Mouse (Mus musculus) embryonic facial prominence, embryonic 13.5 days (tissue): ENCODE data around the gene Fate1. TPM values are rescaled to one million over a fixed set of nuclear protein-coding genes. Genes with fewer than 3 reads are reported as not detected.

ENCODE experiments used
- ATAC-seq: fragments of 200-750 bp; cut with Nextera tagmentation; 2 replicates; pipeline ENCODE4 v1.8.0; 2017; ENCODE audit warnings: low read depth; ENCODE audit not compliant: insufficient number of reproducible peaks, insufficient read depth, low FRiP score, low TSS enrichment
- H3K27ac ChIP-seq: fragments of 300-500 bp; sonication (generic); 2 replicates; pipeline ENCODE4 v1.5.1; 2015; ENCODE audit warnings: moderate library complexity, mild to moderate bottlenecking, inconsistent platforms
- H3K27me3 ChIP-seq: fragments of 300-500 bp; sonication (generic); 2 replicates; pipeline ENCODE4 v1.6.1; 2015; ENCODE audit warnings: mild to moderate bottlenecking, inconsistent platforms
- H3K36me3 ChIP-seq: fragments of 300-500 bp; sonication (generic); 2 replicates; pipeline ENCODE4 v1.6.1; 2015; ENCODE audit warnings: mild to moderate bottlenecking, inconsistent platforms
- H3K4me1 ChIP-seq: fragments of 300-500 bp; sonication (generic); 2 replicates; pipeline ENCODE4 v1.6.1; 2015; ENCODE audit warnings: inconsistent platforms
- H3K4me2 ChIP-seq: fragments of 300-500 bp; sonication (generic); 2 replicates; pipeline ENCODE4 v1.6.1; 2015; ENCODE audit warnings: moderate library complexity, mild to moderate bottlenecking, inconsistent platforms
- H3K4me3 ChIP-seq: fragments of 300-500 bp; sonication (generic); 2 replicates; pipeline ENCODE4 v1.5.1; 2015; ENCODE audit warnings: mild to moderate bottlenecking, inconsistent platforms
- H3K9ac ChIP-seq: fragments of 300-500 bp; sonication (generic); 2 replicates; pipeline ENCODE4 v1.6.1; 2015; ENCODE audit warnings: mild to moderate bottlenecking, inconsistent platforms
- H3K9me3 ChIP-seq: fragments of 300-500 bp; sonication (generic); 2 replicates; pipeline ENCODE4 v1.6.1; 2016; ENCODE audit warnings: inconsistent platforms
- WGBS: fragments of 180-500 bp; shearing (Covaris S2); methylation state at CpG from one replicate; pipeline ENCODE4 v1.1.7; 2015; ENCODE audit warnings: mixed read lengths; 5-methylcytosine and 5-hydroxymethylcytosine counted together
- polyA plus RNA-seq: library from polyadenylated mRNA; unstranded; fragments of >200 nt; fragmentation: Nextera tagmentation; extraction: Ambion mirVana; gene quantifications from 2 replicates; pipeline ENCODE4 v1.2.1, GENCODE M21; 2015

Gene Fate1
- polyA plus RNA-seq, 1 experiment from 2014 or later: not detected

DNA sequence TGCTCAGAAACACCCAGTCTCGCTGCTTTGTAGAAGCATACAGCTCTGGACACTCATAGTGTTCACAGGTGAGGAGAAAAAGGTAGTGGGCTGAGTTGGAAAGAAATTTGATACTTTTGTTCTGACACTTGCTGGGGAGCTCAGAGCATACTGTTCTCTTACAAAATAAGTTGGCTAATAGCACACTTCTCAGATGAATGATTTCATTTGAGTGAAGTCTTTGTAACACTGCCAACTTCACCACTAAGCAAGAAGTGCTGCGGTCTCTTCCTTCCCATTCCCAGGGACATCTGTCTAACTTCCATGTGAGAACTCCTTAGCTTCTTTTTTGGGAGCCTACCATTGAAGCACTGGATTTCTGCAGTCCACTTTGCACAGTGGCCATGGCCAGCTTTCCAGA, 10.4 kb downstream of the Fate1 start:
- Histone ChIP-seq H3K36me3 (no peaks in the 10 kb centered on the region), H3K9me3 (no peaks in the 10 kb centered on the region), H3K4me3 (no peak overlapping the region), H3K27ac (no peak overlapping the region), H3K4me2 (no peak overlapping the region), H3K9ac (no peak overlapping the region), H3K27me3 (no peaks in the 10 kb centered on the region; the same call in 1 of the 2 replicates), H3K4me1 (no peaks in the 10 kb centered on the region)
- no peak for ATAC-seq
- 74% methylated on average over 2 of the region's 2 CpGs for WGBS

DNA sequence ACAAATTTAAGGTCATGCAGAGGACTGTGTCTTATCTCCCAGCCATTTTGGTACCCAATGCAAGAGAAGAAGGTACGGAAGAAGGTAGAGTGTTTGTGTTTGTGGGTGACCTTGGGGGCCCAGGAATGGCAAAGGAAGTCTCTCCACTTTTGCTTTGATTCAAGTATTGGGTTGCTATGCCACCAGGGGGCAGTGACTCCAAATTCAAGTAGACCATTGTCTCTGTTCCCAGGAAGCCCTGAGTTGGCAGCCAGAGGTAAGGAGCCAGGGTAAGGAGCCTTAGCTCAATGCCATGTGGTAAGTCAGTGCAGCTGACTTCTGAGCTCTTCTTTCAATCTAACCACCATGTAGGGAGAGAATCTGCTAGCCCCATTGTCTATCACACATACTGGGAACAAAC, 11.0 kb downstream of the Fate1 start:
- H3K27ac ChIP-seq: no peak overlapping the region
- no peak for ATAC-seq

DNA sequence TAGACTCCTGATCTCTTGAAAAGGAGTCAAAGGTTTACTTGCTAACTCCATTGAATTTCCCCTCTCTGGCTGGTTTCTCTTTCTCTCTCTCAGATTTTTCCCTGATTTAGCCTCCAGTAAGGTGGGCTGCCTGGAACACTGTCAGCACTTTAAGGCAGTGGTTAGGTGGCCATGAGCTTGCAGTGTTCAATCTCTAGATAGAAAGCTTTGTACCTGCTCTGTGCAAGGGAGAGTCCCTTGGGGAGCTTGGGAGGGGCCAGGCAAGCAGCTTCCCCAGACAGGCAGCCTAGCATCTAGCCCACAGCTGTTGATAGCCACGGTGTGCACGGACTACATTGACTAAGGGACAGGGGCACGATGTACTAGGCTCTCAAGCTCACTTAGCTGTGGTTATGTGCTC, 18.8 kb downstream of the Fate1 start, which contains the start of gene Cnga2:
Gene Cnga2, plus strand, starts transcription at position 301 of the 400 bp plus-strand sequence.
- no peak for ATAC-seq
- Histone ChIP-seq H3K4me1 (no peaks in the 10 kb centered on the region), H3K27ac (no peak within 1 kb of the TSS), H3K36me3 (no peaks in the 10 kb centered on the region), H3K9me3 (no peaks in the 10 kb centered on the region), H3K9ac (no peak within 1 kb of the TSS), H3K27me3 (peaks cover 9% of the 10 kb centered on the region; the same call in 1 of the 2 replicates), H3K4me2 (no peak within 1 kb of the TSS), H3K4me3 (no peak within 1 kb of the TSS)
- 79% methylated on average over 3 of the region's 3 CpGs for WGBS

More for the DNA sequence above, 11.0 kb downstream of the Fate1 start:
- Histone ChIP-seq H3K4me1 (no peaks in the 10 kb centered on the region), H3K27me3 (no peaks in the 10 kb centered on the region; the same call in 1 of the 2 replicates), H3K4me2 (no peak overlapping the region), H3K4me3 (no peak overlapping the region), H3K36me3 (no peaks in the 10 kb centered on the region), H3K9ac (no peak overlapping the region), H3K9me3 (no peaks in the 10 kb centered on the region)
- WGBS: 94% methylated on average over 1 of the region's 1 CpGs

DNA sequence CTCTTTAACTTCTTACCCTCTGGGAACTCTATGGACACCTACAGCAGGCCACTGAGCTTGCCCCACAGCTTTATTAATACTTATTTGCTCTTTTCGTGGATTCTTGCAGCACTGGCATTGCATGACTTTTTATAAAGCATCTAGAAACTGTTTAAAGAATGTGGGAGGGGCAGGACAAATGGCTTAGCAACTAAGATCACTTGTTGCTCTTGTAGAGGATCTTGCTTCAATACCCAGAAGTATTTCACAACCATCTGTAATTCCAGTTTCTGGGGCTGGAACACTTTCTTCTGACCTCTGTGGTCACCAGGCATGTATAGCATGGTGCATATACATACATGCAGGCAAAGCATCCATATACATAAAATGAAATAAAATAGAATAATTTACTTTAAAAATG, 23.2 kb downstream of the Fate1 start:
- Histone ChIP-seq H3K36me3 (no peaks in the 10 kb centered on the region), H3K9ac (no peak overlapping the region), H3K9me3 (no peaks in the 10 kb centered on the region), H3K4me2 (no peak overlapping the region), H3K4me3 (no peak overlapping the region), H3K27ac (no peak overlapping the region), H3K4me1 (no peaks in the 10 kb centered on the region), H3K27me3 (peaks cover 12% of the 10 kb centered on the region; the same call in 1 of the 2 replicates)
- no peak for ATAC-seq
- WGBS: 56% methylated on average over 1 of the region's 1 CpGs

DNA sequence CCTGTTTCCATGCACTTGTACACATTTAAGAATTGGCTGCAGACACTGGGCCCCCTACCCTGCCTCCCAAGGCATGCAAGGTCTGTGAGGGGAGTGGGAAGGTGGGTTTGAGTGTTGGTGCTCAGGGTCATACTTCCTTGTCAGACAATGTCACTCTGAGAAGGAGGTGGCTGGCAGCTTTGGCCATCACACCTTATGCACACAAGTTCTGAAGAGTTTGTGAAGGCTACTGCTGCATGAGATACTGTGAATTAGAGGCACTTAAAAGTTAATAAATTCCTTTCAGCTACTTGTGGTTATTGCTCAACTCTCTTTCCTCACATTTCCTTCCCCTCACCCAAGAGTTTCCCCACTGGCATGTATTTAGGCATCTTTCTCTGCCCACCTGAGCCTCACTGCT, 37.1 kb downstream of the Fate1 start:
- Histone ChIP-seq H3K4me3 (no peak overlapping the region), H3K27me3 (no peaks in the 10 kb centered on the region), H3K4me2 (no peak overlapping the region), H3K36me3 (no peaks in the 10 kb centered on the region), H3K27ac (no peak overlapping the region), H3K9me3 (no peaks in the 10 kb centered on the region), H3K4me1 (no peaks in the 10 kb centered on the region), H3K9ac (no peak overlapping the region)
- no peak for ATAC-seq

DNA sequence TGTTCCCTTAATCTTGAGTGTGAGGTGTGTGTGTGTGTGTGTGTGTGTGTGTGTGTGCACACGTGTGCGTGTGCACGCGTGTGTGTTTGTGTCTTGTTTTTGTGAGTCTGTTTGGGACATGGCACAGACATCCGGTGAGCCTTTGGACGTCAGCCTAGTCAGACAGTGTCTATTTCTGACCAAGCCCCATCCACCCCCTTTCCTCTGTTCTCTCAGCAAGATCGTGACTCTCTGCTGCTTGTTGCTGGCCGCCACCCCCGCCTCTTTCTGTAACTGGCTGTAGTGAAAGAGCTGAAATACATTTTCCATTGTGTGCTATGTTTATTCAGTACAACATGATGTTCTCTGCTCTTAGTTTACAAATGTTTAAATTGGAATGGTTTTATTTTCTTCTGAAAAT, 39.5 kb downstream of the Fate1 start:
- 67% methylated on average over 9 of the region's 9 CpGs for WGBS
- Histone ChIP-seq H3K27ac (no peak overlapping the region), H3K27me3 (no peaks in the 10 kb centered on the region), H3K9me3 (no peaks in the 10 kb centered on the region), H3K4me1 (no peaks in the 10 kb centered on the region), H3K36me3 (no peaks in the 10 kb centered on the region), H3K4me3 (no peak overlapping the region), H3K9ac (no peak overlapping the region), H3K4me2 (no peak overlapping the region)
- ATAC-seq: no peak

DNA sequence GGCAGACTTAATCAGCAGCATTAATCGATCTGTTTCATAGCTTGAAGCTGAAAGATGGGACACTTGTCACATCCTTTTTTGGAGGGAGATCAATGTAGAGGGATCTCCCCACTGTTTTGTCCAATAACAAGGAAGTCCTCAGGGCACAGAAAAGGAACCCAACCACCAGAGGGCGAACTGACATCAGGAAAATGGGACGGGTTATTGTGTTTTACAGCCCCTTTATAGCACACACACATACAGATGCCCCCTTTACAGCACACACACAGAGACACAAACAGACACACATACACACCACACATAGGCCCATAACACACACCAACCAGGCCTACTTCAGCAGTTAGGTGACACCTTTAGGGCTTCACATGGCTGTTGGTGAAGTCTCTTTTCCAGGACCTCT, 40.0 kb downstream of the Fate1 start:
- no peaks in the 10 kb centered on the region for H3K36me3 ChIP-seq
- H3K4me1 ChIP-seq: no peaks in the 10 kb centered on the region
- H3K4me2 ChIP-seq: no peak overlapping the region
- ATAC-seq: no peak
- H3K9me3 ChIP-seq: no peaks in the 10 kb centered on the region
- no peaks in the 10 kb centered on the region for H3K27me3 ChIP-seq
- no peak overlapping the region for H3K27ac ChIP-seq
- H3K9ac ChIP-seq: no peak overlapping the region
- H3K4me3 ChIP-seq: no peak overlapping the region
- WGBS: 32% methylated on average over 3 of the region's 3 CpGs

DNA sequence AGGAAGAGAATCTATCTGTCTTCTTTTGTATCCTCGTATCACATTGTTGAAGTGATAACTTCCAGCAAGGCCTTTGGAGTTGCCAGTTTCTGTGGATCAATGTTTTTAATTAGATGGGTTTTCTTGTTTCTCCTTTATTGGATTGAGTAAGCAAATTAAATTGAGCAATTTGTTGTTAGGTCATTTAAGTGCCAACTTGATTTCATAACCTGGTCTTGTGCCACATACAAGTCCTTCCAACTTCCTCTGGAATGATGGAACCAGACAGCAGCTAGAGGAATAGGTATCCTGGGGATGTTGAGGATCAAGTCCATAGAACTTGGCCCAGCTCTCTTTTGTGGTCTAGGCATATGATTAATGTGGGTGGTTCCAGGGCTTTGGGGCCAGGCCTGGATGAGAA, 49.5 kb downstream of the Fate1 start:
- Histone ChIP-seq H3K9me3 (no peaks in the 10 kb centered on the region), H3K4me3 (no peak overlapping the region), H3K9ac (no peak overlapping the region), H3K27me3 (no peaks in the 10 kb centered on the region), H3K36me3 (no peaks in the 10 kb centered on the region), H3K27ac (no peak overlapping the region), H3K4me1 (no peaks in the 10 kb centered on the region), H3K4me2 (no peak overlapping the region)
- WGBS: 77% methylated on average over 1 of the region's 1 CpGs
- no peak for ATAC-seq

DNA sequence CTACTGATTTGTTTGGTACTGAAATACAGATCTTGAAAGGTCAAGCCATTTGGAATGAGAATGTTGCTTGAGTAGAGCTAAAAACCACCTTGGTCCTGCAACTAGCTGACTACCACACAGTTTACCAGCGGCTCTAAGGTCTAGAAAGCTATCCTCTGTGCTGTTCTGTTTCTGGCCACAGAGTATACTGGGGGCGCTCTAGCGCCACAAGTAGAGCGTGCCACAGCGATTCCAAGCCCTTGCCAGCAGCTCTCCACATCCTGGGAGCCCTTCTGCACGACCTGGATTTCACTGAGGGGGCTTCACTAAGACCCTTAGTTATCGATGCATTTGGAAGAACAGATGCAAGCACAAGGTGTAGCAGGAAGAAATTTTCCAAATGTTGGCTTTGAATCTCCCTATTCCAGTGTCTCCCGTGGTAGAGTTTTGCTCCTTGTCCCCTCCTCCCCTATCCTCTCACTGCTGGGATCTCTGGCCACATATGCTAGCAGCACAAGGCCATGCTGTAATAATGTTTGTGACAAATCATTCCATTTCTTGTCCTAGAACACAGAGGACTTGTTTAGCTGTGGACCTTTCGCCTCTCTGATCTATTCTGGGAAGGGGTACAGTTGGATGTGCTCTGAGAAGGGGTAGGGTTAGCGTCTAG, 50.1 kb downstream of the Fate1 start:
- Histone ChIP-seq H3K9ac (no peak overlapping the region), H3K27ac (no peak overlapping the region), H3K4me1 (no peaks in the 10 kb centered on the region), H3K9me3 (no peaks in the 10 kb centered on the region), H3K36me3 (no peaks in the 10 kb centered on the region), H3K4me3 (no peak overlapping the region), H3K4me2 (no peak overlapping the region), H3K27me3 (no peaks in the 10 kb centered on the region)
- 43% methylated on average over 10 of the region's 10 CpGs for WGBS
- no peak for ATAC-seq

DNA sequence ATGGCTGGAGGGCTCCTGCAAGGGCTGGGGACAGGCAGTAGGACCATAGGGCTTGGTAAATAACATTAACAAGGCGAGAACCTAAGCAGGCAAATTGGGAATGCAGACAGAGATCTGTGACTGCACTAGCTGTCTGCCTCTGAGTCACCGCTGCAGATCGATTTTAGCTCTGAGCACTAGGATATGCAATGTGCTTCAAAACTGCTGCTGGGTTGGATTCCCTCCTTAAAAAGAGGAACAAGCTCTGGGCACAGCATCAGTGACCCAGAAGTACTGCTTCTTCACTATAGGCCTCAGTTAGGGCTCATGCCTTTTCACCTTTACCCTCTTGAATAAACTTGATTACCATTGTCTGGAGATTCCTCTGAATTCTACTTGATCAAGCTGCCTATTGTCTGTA, 50.8 kb downstream of the Fate1 start:
- Histone ChIP-seq H3K4me2 (no peak overlapping the region), H3K9me3 (no peaks in the 10 kb centered on the region), H3K4me3 (no peak overlapping the region), H3K9ac (no peak overlapping the region), H3K27ac (no peak overlapping the region), H3K4me1 (no peaks in the 10 kb centered on the region), H3K36me3 (no peaks in the 10 kb centered on the region), H3K27me3 (no peaks in the 10 kb centered on the region)
- no peak for ATAC-seq
- 70% methylated on average over 3 of the region's 3 CpGs for WGBS
